Mouse (Mus musculus) spleen, adult 2 months (tissue): ENCODE data around the gene Ppp1r14a.

Source experiments
- CTCF ChIP-seq: fragments of 200-500 bp; IDR thresholded peaks from 2 replicates; pipeline ENCODE4 v1.5.1; 2011; ENCODE audit warnings: mild to moderate bottlenecking, inconsistent platforms; ENCODE audit not compliant: insufficient read depth, insufficient read length, insufficient replicate concordance; ENCODE audit errors: extremely low read depth
- POLR2A ChIP-seq: fragments of 200-500 bp; IDR thresholded peaks from 2 replicates; pipeline ENCODE4 v1.6.1; 2011; ENCODE audit warnings: low read depth, low read length, inconsistent platforms

- TF ChIP-seq CTCF (no peak), POLR2A (no peak)
Observed at GRCm38 (mm10) chr7:29305263-29305988, 16.3 kb downstream of the Ppp1r14a start.
